Mouse (Mus musculus): ENCODE results near the gene Igdcc4. TPM values are rescaled to one million over a fixed set of nuclear protein-coding genes. Genes with fewer than 3 reads are reported as not detected.

The Igdcc4 gene
- total and polyA plus RNA-seq, 3 experiments = 0.22 TPM; not detected in 2

GRCm38 (mm10) chr9:65146001-65146400 lies 44.7 kb downstream of the Igdcc4 start:
- DNase-seq (ENCODE audit: low spot score) = no peak
- Histone ChIP-seq H3K4me3 (ENCODE audit: low read depth, low read length) (no peak overlapping the region), H3K4me1 (ENCODE audit: insufficient read depth, low read depth, low read length) (no peaks in the 10 kb centered on the region), H3K9me3 (replicated peaks) (peaks cover 11% of the 10 kb centered on the region), H3K27me3 (ENCODE audit: insufficient read depth, low read length) (peaks cover 37% of the 10 kb centered on the region), H3K36me3 (replicated peaks) (no peaks in the 10 kb centered on the region)
- TF ChIP-seq GATA2 (IDR thresholded peaks at IDR 0.05; ENCODE audit: borderline replicate concordance, low read depth, low read length) (no peak), GATA1 (IDR thresholded peaks at IDR 0.05; ENCODE audit: borderline replicate concordance, low read length) (no peak), CTCF (IDR thresholded peaks at IDR 0.05; ENCODE audit: low read depth, low read length) (no peak), TAL1 (conservative IDR thresholded peaks at IDR 0.05; ENCODE audit: low read depth, low read length) (no peak), POLR2AphosphoS5 (IDR thresholded peaks at IDR 0.05; ENCODE audit: insufficient replicate concordance, low read depth, low read length) (no peak)
- no peak for ATAC-seq (ENCODE audit: extremely low read depth, insufficient number of reproducible peaks, low FRiP score, poor library complexity, severe bottlenecking)

GRCm38 (mm10) chr9:65148507-65148906 lies 47.2 kb downstream of the Igdcc4 start:
- Histone ChIP-seq H3K4me3 (ENCODE audit: low read depth, low read length) (no peak overlapping the region), H3K4me1 (ENCODE audit: insufficient read depth, low read depth, low read length) (no peaks in the 10 kb centered on the region), H3K36me3 (replicated peaks) (no peaks in the 10 kb centered on the region), H3K9me3 (replicated peaks) (no peaks in the 10 kb centered on the region), H3K27me3 (ENCODE audit: insufficient read depth, low read length) (peaks cover 33% of the 10 kb centered on the region)
- ATAC-seq (ENCODE audit: extremely low read depth, insufficient number of reproducible peaks, low FRiP score, poor library complexity, severe bottlenecking) (no peak), DNase-seq (ENCODE audit: low spot score) (no peak)
- no peak for TF ChIP-seq GATA1 (IDR thresholded peaks at IDR 0.05; ENCODE audit: borderline replicate concordance, low read length)
- TF ChIP-seq TAL1 (conservative IDR thresholded peaks at IDR 0.05; ENCODE audit: low read depth, low read length) = no peak
- TF ChIP-seq CTCF (IDR thresholded peaks at IDR 0.05; ENCODE audit: low read depth, low read length) = no peak

- no peak for DNase-seq (ENCODE audit: low spot score)
- Histone ChIP-seq H3K4me1 (ENCODE audit: insufficient read depth, low read depth, low read length) (no peaks in the 10 kb centered on the region), H3K36me3 (replicated peaks) (no peaks in the 10 kb centered on the region), H3K27me3 (ENCODE audit: insufficient read depth, low read length) (peaks cover 43% of the 10 kb centered on the region), H3K4me3 (ENCODE audit: low read depth, low read length) (no peak overlapping the region), H3K9me3 (replicated peaks) (no peaks in the 10 kb centered on the region)
- TF ChIP-seq TAL1 (conservative IDR thresholded peaks at IDR 0.05; ENCODE audit: low read depth, low read length) (no peak), GATA2 (IDR thresholded peaks at IDR 0.05; ENCODE audit: borderline replicate concordance, low read depth, low read length) (no peak), GATA1 (IDR thresholded peaks at IDR 0.05; ENCODE audit: borderline replicate concordance, low read length) (no peak), POLR2AphosphoS5 (IDR thresholded peaks at IDR 0.05; ENCODE audit: insufficient replicate concordance, low read depth, low read length) (no peak), CTCF (IDR thresholded peaks at IDR 0.05; ENCODE audit: low read depth, low read length) (no peak)
- ATAC-seq (ENCODE audit: extremely low read depth, insufficient number of reproducible peaks, low FRiP score, poor library complexity, severe bottlenecking) = no peak
These were observed 51.5 kb downstream of the Igdcc4 start for GRCm38 (mm10) chr9:65152711-65153330.

GRCm38 (mm10) chr9:65153331-65153711 lies 52.0 kb downstream of the Igdcc4 start:
- H3K4me3 ChIP-seq (ENCODE audit: low read depth, low read length) = no peak overlapping the region
- H3K27me3 ChIP-seq (ENCODE audit: insufficient read depth, low read length) = peaks cover 39% of the 10 kb centered on the region
- DNase-seq (ENCODE audit: low spot score) = no peak
- no peak for TF ChIP-seq TAL1 (conservative IDR thresholded peaks at IDR 0.05; ENCODE audit: low read depth, low read length)
- TF ChIP-seq GATA1 (IDR thresholded peaks at IDR 0.05; ENCODE audit: borderline replicate concordance, low read length) = no peak
- TF ChIP-seq GATA2 (IDR thresholded peaks at IDR 0.05; ENCODE audit: borderline replicate concordance, low read depth, low read length) = no peak
- no peak for TF ChIP-seq POLR2AphosphoS5 (IDR thresholded peaks at IDR 0.05; ENCODE audit: insufficient replicate concordance, low read depth, low read length)
- TF ChIP-seq CTCF (IDR thresholded peaks at IDR 0.05; ENCODE audit: low read depth, low read length) = no peak
- ATAC-seq (ENCODE audit: extremely low read depth, insufficient number of reproducible peaks, low FRiP score, poor library complexity, severe bottlenecking) = no peak
- H3K4me1 ChIP-seq (ENCODE audit: insufficient read depth, low read depth, low read length) = no peaks in the 10 kb centered on the region
- no peaks in the 10 kb centered on the region for H3K36me3 ChIP-seq (replicated peaks)
- no peaks in the 10 kb centered on the region for H3K9me3 ChIP-seq (replicated peaks)

GRCm38 (mm10) chr9:65154692-65155455 lies 53.6 kb downstream of the Igdcc4 start:
- H3K27me3 ChIP-seq (ENCODE audit: insufficient read depth, low read length) = peaks cover 46% of the 10 kb centered on the region

GRCm38 (mm10) chr9:65156604-65157003 lies 55.3 kb downstream of the Igdcc4 start:
- Histone ChIP-seq H3K4me1 (ENCODE audit: insufficient read depth, low read depth, low read length) (no peaks in the 10 kb centered on the region), H3K9me3 (replicated peaks) (no peaks in the 10 kb centered on the region), H3K4me3 (ENCODE audit: low read depth, low read length) (no peak overlapping the region), H3K36me3 (replicated peaks) (no peaks in the 10 kb centered on the region), H3K27me3 (ENCODE audit: insufficient read depth, low read length) (peaks cover 48% of the 10 kb centered on the region)
- DNase-seq (ENCODE audit: low spot score) = no peak
- TF ChIP-seq GATA1 (IDR thresholded peaks at IDR 0.05; ENCODE audit: borderline replicate concordance, low read length) (no peak), CTCF (IDR thresholded peaks at IDR 0.05; ENCODE audit: low read depth, low read length) (no peak), POLR2AphosphoS5 (IDR thresholded peaks at IDR 0.05; ENCODE audit: insufficient replicate concordance, low read depth, low read length) (no peak), TAL1 (conservative IDR thresholded peaks at IDR 0.05; ENCODE audit: low read depth, low read length) (no peak), GATA2 (IDR thresholded peaks at IDR 0.05; ENCODE audit: borderline replicate concordance, low read depth, low read length) (no peak)
- ATAC-seq (ENCODE audit: extremely low read depth, insufficient number of reproducible peaks, low FRiP score, poor library complexity, severe bottlenecking) = no peak

More at GRCm38 (mm10) chr9:65154692-65155455, 53.6 kb downstream of the Igdcc4 start:
- Histone ChIP-seq H3K9me3 (replicated peaks) (no peaks in the 10 kb centered on the region), H3K36me3 (replicated peaks) (no peaks in the 10 kb centered on the region), H3K4me3 (ENCODE audit: low read depth, low read length) (no peak overlapping the region), H3K4me1 (ENCODE audit: insufficient read depth, low read depth, low read length) (no peaks in the 10 kb centered on the region)
- TF ChIP-seq TAL1 (conservative IDR thresholded peaks at IDR 0.05; ENCODE audit: low read depth, low read length) = no peak
- no peak for TF ChIP-seq CTCF (IDR thresholded peaks at IDR 0.05; ENCODE audit: low read depth, low read length)
- no peak for TF ChIP-seq POLR2AphosphoS5 (IDR thresholded peaks at IDR 0.05; ENCODE audit: insufficient replicate concordance, low read depth, low read length)
- TF ChIP-seq GATA2 (IDR thresholded peaks at IDR 0.05; ENCODE audit: borderline replicate concordance, low read depth, low read length) = no peak
- no peak for TF ChIP-seq GATA1 (IDR thresholded peaks at IDR 0.05; ENCODE audit: borderline replicate concordance, low read length)
- DNase-seq (ENCODE audit: low spot score) (no peak), ATAC-seq (ENCODE audit: extremely low read depth, insufficient number of reproducible peaks, low FRiP score, poor library complexity, severe bottlenecking) (no peak)
